Mouse (Mus musculus) embryonic facial prominence, embryonic 10.5 days (tissue): ENCODE data around the gene Snx32. TPM values are rescaled to one million over a fixed set of nuclear protein-coding genes. Genes with fewer than 3 reads are reported as not detected.
A peak's percentile ranks its signal among the peaks of the same experiment; 100 is the strongest.

ENCODE experiments used
- DNase-seq: peaks from one replicate; pipeline ENCODE4 v3.0.0-alpha.2; 2017; ENCODE audit warnings: low spot score
- H3K27ac ChIP-seq: fragments of 300-500 bp; sonication (generic); replicated peaks from 2 replicates; pipeline ENCODE4 v1.5.1; 2016; ENCODE audit warnings: mild to moderate bottlenecking
- H3K27me3 ChIP-seq: fragments of 300-500 bp; sonication (generic); replicated peaks from 2 replicates; pipeline ENCODE4 v1.6.1; 2016; ENCODE audit warnings: low read depth, mild to moderate bottlenecking; ENCODE audit not compliant: poor library complexity, severe bottlenecking
- H3K36me3 ChIP-seq: fragments of 300-500 bp; sonication (generic); replicated peaks from 2 replicates; pipeline ENCODE4 v1.6.1; 2016; ENCODE audit warnings: mild to moderate bottlenecking, moderate library complexity
- H3K4me1 ChIP-seq: fragments of 300-500 bp; sonication (generic); 2 replicates; pipeline ENCODE4 v1.6.1; 2016
- H3K4me3 ChIP-seq: fragments of 300-500 bp; sonication (generic); 2 replicates; pipeline ENCODE4 v1.5.1; 2016; ENCODE audit warnings: mild to moderate bottlenecking, moderate library complexity
- H3K9me3 ChIP-seq: fragments of 300-500 bp; sonication (generic); 2 replicates; pipeline ENCODE4 v1.6.1; 2016; ENCODE audit warnings: mild to moderate bottlenecking
- WGBS: fragments of 180-500 bp; shearing (Covaris S2); methylation state at CpG from one replicate; pipeline ENCODE4 v1.1.7; 2016; 5-methylcytosine and 5-hydroxymethylcytosine counted together
- polyA plus RNA-seq: library from polyadenylated mRNA; unstranded; fragments of >200 nt; fragmentation: Nextera tagmentation; extraction: Ambion mirVana; gene quantifications from 2 replicates; pipeline ENCODE4 v1.2.1, GENCODE M21; 2016

Snx32 gene
- polyA plus RNA-seq, 1 experiment from 2014 or later = 8.4 TPM

DNA sequence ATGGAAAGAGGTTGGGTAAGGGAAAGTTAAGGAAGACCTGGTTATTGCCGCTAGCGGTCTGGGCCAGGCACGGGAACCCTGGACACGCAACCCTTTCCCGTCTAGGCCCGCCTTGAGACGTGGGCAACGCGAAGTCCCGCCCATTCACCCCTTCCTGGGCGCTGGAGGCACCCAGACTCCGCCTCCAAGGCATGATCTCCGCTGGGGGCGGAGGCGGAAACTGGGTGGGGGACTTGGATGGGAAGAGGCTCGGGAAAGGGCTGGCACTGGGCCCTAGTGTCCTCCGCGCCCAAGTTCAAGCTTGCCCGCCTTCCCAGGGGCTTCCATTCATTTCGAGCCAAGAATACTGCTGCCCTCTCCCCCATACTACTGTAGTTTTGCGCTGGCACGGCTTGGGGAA, 36.6 kb downstream of the Snx32 start, which contains the start of gene Efemp2:
Gene Efemp2, plus strand, starts transcription at position 235 of the 400 bp plus-strand sequence.
- peaks cover 32% of the 10 kb centered on the region for H3K4me1 ChIP-seq
- H3K36me3 ChIP-seq = peaks cover 29% of the 10 kb centered on the region
- peak within 1 kb of the TSS; percentile 95 for H3K27ac ChIP-seq
- peak within 1 kb of the TSS; percentile 81 for H3K4me3 ChIP-seq
- WGBS = 2% methylated on average over 22 of the region's 22 CpGs
- no peaks in the 10 kb centered on the region for H3K27me3 ChIP-seq
- H3K9me3 ChIP-seq = no peaks in the 10 kb centered on the region
- DNase-seq = peak; percentile 84

DNA sequence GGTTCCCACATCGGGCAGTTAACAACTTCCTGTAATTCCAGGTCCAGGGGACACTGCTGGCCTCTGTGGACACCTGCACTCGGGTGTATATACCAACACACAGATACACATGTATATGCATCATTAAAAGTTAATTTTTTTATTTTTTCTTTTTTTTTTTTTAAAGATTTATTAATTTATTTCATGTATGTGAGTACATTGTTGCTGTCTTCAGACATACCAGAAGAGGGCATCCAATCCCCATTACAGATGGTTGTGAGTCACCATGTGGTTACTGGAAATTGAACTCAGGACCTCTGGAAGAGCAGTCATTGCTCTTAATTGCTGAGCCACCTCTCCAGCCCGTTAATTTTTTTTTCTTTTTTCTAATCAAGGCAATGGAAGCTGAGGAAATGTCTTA, 37.5 kb downstream of the Snx32 start:
- Histone ChIP-seq H3K27me3 (no peaks in the 10 kb centered on the region), H3K4me3 (peak overlapping the region; percentile 81; the same call in 1 of the 2 replicates), H3K4me1 (peaks cover 32% of the 10 kb centered on the region), H3K9me3 (no peaks in the 10 kb centered on the region), H3K36me3 (peaks cover 29% of the 10 kb centered on the region), H3K27ac (no peak overlapping the region)
- no peak for DNase-seq
- WGBS = 80% methylated on average over 3 of the region's 3 CpGs

DNA sequence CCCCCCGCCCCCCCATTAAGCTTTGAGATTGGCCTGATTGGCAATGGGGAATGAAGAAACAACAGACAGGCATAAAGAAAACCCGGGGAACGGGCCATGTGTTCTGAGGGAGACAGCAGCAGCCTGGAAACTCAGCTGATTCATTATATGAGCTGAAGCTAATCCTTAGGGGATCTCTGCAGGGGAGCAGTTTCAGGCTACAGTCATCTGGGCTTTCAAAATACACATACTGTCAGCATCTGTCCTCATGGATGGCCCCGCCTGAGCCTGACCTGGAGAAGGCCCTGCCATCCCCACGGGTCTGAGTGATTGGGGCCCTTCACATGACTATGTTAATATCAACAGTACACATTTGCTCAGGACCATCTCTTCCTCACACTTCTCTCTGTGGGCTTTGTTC, 38.5 kb downstream of the Snx32 start:
- Histone ChIP-seq H3K27me3 (no peaks in the 10 kb centered on the region), H3K4me1 (peaks cover 30% of the 10 kb centered on the region), H3K36me3 (peaks cover 29% of the 10 kb centered on the region), H3K9me3 (no peaks in the 10 kb centered on the region), H3K4me3 (no peak overlapping the region), H3K27ac (no peak overlapping the region)
- DNase-seq = no peak
- WGBS = 61% methylated on average over 5 of the region's 5 CpGs

DNA sequence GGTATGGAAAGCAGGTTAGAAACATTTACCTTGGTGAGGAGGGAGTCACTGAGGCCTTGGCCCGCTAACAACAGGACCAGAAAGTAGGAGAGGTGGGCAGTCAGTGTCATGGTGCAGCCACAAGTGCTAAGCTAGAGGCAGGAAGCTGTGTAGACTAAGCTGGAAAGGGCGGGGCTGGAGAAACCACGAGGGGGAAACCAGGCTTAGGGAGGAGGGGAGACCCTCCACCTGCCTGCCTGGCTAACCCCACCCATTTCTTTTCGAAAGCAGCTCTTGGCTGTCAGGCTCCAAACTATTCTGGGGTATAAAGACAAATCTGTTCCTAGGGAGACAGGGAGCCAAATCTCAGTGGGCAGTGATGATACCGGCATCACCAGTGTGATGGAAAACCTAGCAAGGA, 42.0 kb downstream of the Snx32 start, which contains the start of gene Ctsw:
Gene Ctsw, minus strand, starts transcription at position 134 of the 400 bp plus-strand sequence.
- H3K36me3 ChIP-seq = peaks cover 55% of the 10 kb centered on the region
- no peak within 1 kb of the TSS for H3K27ac ChIP-seq
- H3K27me3 ChIP-seq = no peaks in the 10 kb centered on the region
- H3K4me3 ChIP-seq = no peak within 1 kb of the TSS
- peaks cover 10% of the 10 kb centered on the region for H3K4me1 ChIP-seq
- WGBS = 56% methylated on average over 5 of the region's 5 CpGs
- no peaks in the 10 kb centered on the region for H3K9me3 ChIP-seq
- no peak for DNase-seq

DNA sequence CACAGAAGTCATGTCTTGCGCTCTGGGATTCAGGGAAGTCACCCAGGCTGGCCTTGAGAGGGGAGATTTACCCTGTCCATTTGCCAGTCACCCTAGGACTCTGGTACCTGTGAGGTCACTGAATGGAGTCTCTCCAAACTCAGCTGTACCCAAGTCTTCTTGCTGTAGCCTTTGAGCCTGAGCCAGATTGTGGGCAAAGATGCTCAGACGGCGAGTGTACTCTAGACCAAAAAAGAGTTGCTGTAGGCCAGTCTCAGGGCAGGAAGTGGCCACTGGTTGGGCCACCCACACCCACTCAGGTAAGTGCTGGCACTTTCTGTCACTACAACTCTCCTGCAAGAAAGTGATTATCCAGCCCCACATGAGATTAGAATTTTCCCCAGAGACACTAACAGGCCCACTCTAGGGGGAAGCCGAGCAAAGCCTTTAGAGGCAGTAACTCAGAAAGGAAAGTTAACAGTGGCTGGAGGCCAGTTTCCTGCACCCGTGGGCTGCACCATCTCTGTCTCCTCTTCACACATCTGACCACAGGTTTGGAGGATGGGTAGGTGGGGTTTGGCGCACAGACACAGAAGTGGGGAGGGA, 43.3 kb downstream of the Snx32 start:
- no peak for DNase-seq
- no peaks in the 10 kb centered on the region for H3K27me3 ChIP-seq
- no peak overlapping the region for H3K4me3 ChIP-seq
- peaks cover 10% of the 10 kb centered on the region for H3K4me1 ChIP-seq
- H3K27ac ChIP-seq = no peak overlapping the region
- H3K36me3 ChIP-seq = peaks cover 67% of the 10 kb centered on the region
- H3K9me3 ChIP-seq = no peaks in the 10 kb centered on the region
- WGBS = 92% methylated on average over 6 of the region's 6 CpGs

DNA sequence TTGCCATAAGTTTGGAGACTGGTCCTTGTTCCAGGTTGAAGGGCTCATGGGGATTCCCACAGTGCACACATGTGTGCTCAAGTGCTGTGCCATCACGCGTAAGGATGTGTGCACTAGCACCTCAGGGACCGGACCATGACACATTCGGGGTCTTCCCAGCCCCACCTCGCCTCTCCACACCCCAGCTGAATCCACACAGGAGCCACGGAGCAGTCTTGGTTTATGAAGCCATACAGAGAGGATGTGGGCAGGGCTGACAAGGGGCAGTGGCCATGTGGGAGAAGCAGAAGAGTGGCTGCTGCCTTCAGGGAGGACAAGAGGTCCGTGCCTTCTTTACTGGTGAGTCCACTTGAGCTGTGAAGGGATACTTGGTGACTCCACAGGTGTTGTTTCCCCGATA, 45.3 kb downstream of the Snx32 start:
- Histone ChIP-seq H3K27ac (no peak overlapping the region), H3K27me3 (no peaks in the 10 kb centered on the region), H3K9me3 (no peaks in the 10 kb centered on the region), H3K36me3 (peaks cover 67% of the 10 kb centered on the region), H3K4me1 (peaks cover 21% of the 10 kb centered on the region), H3K4me3 (no peak overlapping the region)
- DNase-seq = no peak
- 96% methylated on average over 8 of the region's 8 CpGs for WGBS

DNA sequence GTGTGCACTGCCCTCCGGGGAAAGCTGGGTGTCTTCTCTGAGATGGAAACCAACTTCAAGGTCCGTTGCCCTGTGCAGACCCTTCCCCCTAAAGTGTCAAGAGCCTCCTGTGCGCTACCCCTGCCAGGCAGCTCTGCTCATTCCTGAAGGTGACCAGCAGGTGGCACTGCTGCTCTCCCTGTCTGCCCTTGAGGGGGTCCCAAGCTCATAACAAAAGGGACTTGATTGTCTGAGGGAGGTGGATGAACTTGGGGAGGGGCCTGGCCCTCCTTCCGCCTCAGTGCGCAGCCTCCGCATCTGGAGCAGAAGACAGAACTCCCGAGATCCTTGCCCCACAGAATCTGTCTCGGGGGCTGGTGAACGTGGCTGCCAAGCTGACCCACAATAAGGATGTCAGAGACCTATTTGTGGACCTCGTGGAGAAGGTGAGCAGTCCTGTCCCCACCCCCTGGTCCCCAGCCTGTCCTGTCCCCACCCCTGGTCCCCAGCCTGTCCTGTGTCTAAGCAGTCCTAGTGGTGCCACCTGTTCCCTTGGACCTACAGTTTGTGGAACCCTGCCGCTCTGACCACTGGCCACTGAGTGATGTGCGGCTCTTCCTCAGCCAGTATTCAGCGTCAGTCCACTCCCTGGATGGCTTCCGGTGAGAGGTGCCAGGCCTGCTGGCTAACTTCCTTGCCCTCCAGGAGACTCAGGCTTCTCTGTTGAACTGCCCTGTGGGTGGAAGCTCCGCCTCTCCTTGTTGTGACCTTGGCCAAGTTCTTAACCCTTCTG, 46.4 kb downstream of the Snx32 start:
- H3K27ac ChIP-seq = peak overlapping the region; percentile 84
- no peaks in the 10 kb centered on the region for H3K9me3 ChIP-seq
- H3K4me3 ChIP-seq = peak overlapping the region; percentile 45
- peaks cover 7% of the 10 kb centered on the region for H3K27me3 ChIP-seq
- H3K36me3 ChIP-seq = peaks cover 67% of the 10 kb centered on the region
- peak; percentile 85 for DNase-seq
- H3K4me1 ChIP-seq = peaks cover 25% of the 10 kb centered on the region
- WGBS = 57% methylated on average over 15 of the region's 15 CpGs

DNA sequence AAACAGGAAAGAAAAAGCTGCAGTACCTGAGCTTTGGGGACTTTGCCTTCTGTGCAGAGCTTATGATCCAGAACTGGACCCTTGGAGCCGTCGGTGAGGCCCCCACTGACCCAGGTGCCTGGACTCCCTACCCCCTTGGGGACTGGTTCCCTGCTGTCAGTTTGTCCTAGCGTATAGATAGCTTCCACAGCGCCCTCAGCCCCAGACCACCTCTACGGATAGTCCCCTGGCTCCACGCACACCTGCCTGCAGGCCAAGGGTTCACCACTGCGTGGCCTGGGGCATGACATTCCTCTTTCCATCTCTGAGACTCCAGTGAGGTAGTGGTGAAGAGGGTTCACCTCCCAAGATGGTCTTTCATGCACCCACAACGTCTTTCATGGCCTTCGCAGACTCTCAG, 47.1 kb downstream of the Snx32 start:
- H3K27me3 ChIP-seq = peaks cover 15% of the 10 kb centered on the region
- peak overlapping the region; percentile 24; the same call in 1 of the 2 replicates for H3K4me3 ChIP-seq
- no peak overlapping the region for H3K27ac ChIP-seq
- 90% methylated on average over 9 of the region's 9 CpGs for WGBS
- no peaks in the 10 kb centered on the region for H3K9me3 ChIP-seq
- peaks cover 61% of the 10 kb centered on the region for H3K36me3 ChIP-seq
- DNase-seq = no peak
- peaks cover 25% of the 10 kb centered on the region for H3K4me1 ChIP-seq

DNA sequence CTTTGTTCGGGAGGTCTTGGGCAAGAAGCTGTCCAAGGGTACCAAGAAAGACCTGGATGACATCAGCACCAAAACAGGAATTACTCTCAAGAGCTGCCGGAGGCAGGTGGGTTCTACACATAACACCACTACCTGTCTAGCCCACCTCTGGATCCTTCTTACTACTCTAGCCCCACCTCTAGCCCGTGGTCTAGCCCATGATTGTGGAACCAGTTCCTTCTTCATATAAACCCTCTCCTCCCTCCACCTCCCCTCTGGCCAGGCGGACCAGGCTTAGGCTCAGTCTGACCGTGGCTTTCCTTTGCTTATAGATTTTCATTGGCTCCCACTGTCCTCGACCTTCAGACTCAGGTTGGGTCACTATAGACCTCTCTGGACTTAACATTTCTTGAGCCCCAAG, 48.9 kb downstream of the Snx32 start:
- Histone ChIP-seq H3K9me3 (no peaks in the 10 kb centered on the region), H3K27me3 (peaks cover 18% of the 10 kb centered on the region), H3K36me3 (peaks cover 42% of the 10 kb centered on the region), H3K4me1 (peaks cover 42% of the 10 kb centered on the region), H3K27ac (0 out of 2 replicates have a peak overlapping the region, but pooled peaks have one; percentile 86), H3K4me3 (peak overlapping the region; percentile 83)
- DNase-seq = no peak
- 89% methylated on average over 6 of the region's 6 CpGs for WGBS

DNA sequence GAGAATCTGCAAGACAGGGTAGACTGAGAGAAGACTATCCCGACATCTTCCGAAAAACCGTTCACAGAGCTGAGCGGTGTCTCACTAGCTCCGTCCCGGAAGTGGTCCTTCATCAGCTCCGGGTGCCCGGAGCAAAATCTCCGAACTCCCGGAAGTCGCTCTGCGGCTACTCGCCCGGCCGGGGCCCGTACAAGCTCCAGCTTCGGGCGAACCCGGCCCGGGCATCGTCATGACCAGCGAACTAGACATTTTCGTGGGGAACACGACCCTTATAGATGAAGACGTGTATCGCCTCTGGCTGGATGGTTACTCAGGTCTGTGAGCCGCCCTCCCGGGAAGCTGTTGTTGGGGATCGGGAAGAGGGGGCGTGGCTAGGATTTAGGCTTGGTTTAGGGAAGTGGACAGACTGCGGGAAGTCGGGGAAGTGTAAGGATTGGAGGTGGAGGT, 49.9 kb downstream of the Snx32 start, which contains the start of gene Fibp:
Gene Fibp, plus strand, starts transcription at position 151 of the 447 bp plus-strand sequence.
- peak; percentile 93 for DNase-seq
- Histone ChIP-seq H3K36me3 (peaks cover 35% of the 10 kb centered on the region), H3K4me1 (peaks cover 51% of the 10 kb centered on the region), H3K27me3 (peaks cover 18% of the 10 kb centered on the region), H3K4me3 (peak within 1 kb of the TSS; percentile 83), H3K27ac (peak within 1 kb of the TSS; percentile 86), H3K9me3 (no peaks in the 10 kb centered on the region)
- under 1% methylated on average over 32 of the region's 32 CpGs for WGBS

DNA sequence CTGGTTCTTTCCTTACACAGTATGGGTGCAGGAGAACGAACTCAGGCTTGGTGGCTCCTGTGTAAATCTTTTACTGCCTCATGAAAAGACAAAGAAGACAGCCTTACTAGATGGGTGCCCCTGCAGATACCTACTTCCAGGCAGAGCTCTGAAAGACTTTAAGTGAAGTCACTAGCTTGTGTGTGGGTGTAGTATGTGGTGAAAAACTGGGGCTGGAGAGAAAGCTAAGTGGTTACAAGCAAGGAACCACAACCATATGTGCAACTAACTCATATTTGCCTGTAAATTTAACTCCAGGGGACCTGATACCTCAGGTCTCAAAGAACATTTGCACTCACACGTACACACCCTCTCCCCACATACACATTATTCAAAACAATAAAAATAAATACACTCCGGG, 50.4 kb downstream of the Snx32 start:
- H3K27me3 ChIP-seq = peaks cover 18% of the 10 kb centered on the region
- peak overlapping the region; percentile 86 for H3K27ac ChIP-seq
- WGBS = 28% methylated on average over 3 of the region's 3 CpGs
- H3K9me3 ChIP-seq = no peaks in the 10 kb centered on the region
- H3K36me3 ChIP-seq = peaks cover 35% of the 10 kb centered on the region
- H3K4me1 ChIP-seq = peaks cover 57% of the 10 kb centered on the region
- H3K4me3 ChIP-seq = peak overlapping the region; percentile 83
- no peak for DNase-seq

DNA sequence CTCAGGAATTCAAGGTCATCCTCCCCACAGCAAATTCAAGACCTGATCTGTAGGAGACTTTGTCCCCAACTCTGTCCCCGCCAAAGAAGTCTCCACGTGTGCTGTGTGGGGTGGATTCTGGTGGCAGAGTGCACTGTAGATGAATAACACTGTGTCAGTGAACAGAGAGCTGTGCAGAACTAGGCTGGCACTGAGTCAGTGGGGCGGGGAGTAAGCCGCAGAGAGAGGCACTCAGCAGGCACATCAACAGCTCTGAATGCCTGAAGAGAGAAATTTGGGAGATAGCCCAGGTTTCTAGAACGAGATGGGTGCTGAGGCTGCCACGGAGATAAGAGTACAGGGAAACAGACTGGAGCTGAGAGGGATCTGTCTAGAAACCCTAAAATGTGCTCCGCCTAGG, 51.3 kb downstream of the Snx32 start:
- Histone ChIP-seq H3K9me3 (no peaks in the 10 kb centered on the region), H3K36me3 (peaks cover 35% of the 10 kb centered on the region), H3K27me3 (peaks cover 18% of the 10 kb centered on the region), H3K4me3 (peak overlapping the region; percentile 29; the same call in 1 of the 2 replicates), H3K27ac (no peak overlapping the region), H3K4me1 (peaks cover 57% of the 10 kb centered on the region)
- WGBS = 69% methylated on average over 7 of the region's 7 CpGs
- DNase-seq = no peak
